Mouse (Mus musculus) left cerebral cortex, postnatal 25 days (tissue): ENCODE data around the gene Klrc1. TPM values are rescaled to one million over a fixed set of nuclear protein-coding genes. Genes with fewer than 3 reads are reported as not detected.
"Not testable (repeated sequence)": the region's sequence is repeated elsewhere in the genome, so short reads cannot be mapped to it uniquely, and the experiment has no call there.

Experiments used
- DNase-seq, 2 experiments: peaks; one replicate each; pipeline ENCODE4 v3.0.0; 2022; ENCODE audit warnings: low spot score in 2 of 2, mixed read lengths in 1 of 2
- intact Hi-C: fragments of 180-260 bp; cut with DNase I; formaldehyde crosslinking; loops from one replicate; pipeline ENCODE4 v1.15.1; 2025
- microRNA-seq, 2 experiments: library from miRNA; unstranded; fragments of <30 nt; microRNA quantifications; one replicate each; pipeline ENCODE4 v1.2.0; 2022
- total RNA-seq, 2 experiments: library from RNA; stranded (reverse); gene quantifications; 2 replicates each; pipeline ENCODE4 v1.2.3; 2021

Klrc1 gene
- not detected for total RNA-seq

- intact Hi-C loops = no loop called here
- DNase-seq = no peak
These were observed at the start of gene Klrc1 for GRCm38 (mm10) chr6:129678873-129679272. Gene Klrc1, minus strand, starts transcription at chr6:129678973.

- intact Hi-C loops = no loop called here
- no peak for DNase-seq
These were observed 48.5 kb upstream of the Klrc1 start for GRCm38 (mm10) chr6:129727237-129727636.

- DNase-seq = no peak
- intact Hi-C loops = no loop called here
These were observed 42.6 kb upstream of the Klrc1 start for GRCm38 (mm10) chr6:129721390-129721789.

- no peak for DNase-seq
- intact Hi-C loops = no loop called here
These were observed 41.7 kb upstream of the Klrc1 start for GRCm38 (mm10) chr6:129720487-129720886.

- no peak for DNase-seq
- intact Hi-C loops = no loop called here
These were observed 38.3 kb upstream of the Klrc1 start, which contains the start of gene Klri1 for GRCm38 (mm10) chr6:129717032-129717431. Gene Klri1, minus strand, starts transcription at chr6:129717132.

GRCm38 (mm10) chr6:129713566-129713965 lies 34.8 kb upstream of the Klrc1 start:
- intact Hi-C loops = no loop called here
- DNase-seq = no peak

- intact Hi-C loops, DNase-seq: not testable (repeated sequence)
These were observed 12.7 kb upstream of the Klrc1 start for GRCm38 (mm10) chr6:129691436-129691835.

GRCm38 (mm10) chr6:129680379-129680778 lies 1.6 kb upstream of the Klrc1 start:
- DNase-seq = no peak
- intact Hi-C loops = no loop called here

GRCm38 (mm10) chr6:129661301-129661700 lies 17.5 kb downstream of the Klrc1 start:
- intact Hi-C loops, DNase-seq: not testable (repeated sequence)

- intact Hi-C loops, DNase-seq: not testable (repeated sequence)
These were observed 18.2 kb downstream of the Klrc1 start, which contains the start of gene Klrc2 for GRCm38 (mm10) chr6:129660589-129660988. Gene Klrc2, minus strand, starts transcription at chr6:129660689.

GRCm38 (mm10) chr6:129644054-129644453 lies 34.7 kb downstream of the Klrc1 start:
- intact Hi-C loops, DNase-seq: not testable (repeated sequence)

GRCm38 (mm10) chr6:129643237-129643636 lies 35.5 kb downstream of the Klrc1 start, which contains the start of gene Klrc3:
Gene Klrc3, minus strand, starts transcription at chr6:129643337.
- intact Hi-C loops, DNase-seq: not testable (repeated sequence)

- intact Hi-C loops, DNase-seq: not testable (repeated sequence)
These were observed 47.7 kb downstream of the Klrc1 start for GRCm38 (mm10) chr6:129631046-129631445.

- DNase-seq = no peak
- intact Hi-C loops = no loop called here
These were observed 55.0 kb downstream of the Klrc1 start, which contains the start of gene Klrk1 for GRCm38 (mm10) chr6:129623735-129624134. Gene Klrk1, minus strand, starts transcription at chr6:129623864.

Small RNA genes within 50 kb of the gene (microRNA-seq; reads per million reads assigned to microRNA genes)
- 0 reads per million in 2 experiments for gene Mir680-1

Other genes with a start within 250 kb of the Klrc1 start
- gene Clec1a, start 227.0 kb downstream of the Klrc1 start, total RNA-seq = under 1 TPM; 0.66 to 0.85 TPM
- gene Olr1, start 171.8 kb downstream of the Klrc1 start, total RNA-seq = not detected
- not detected for gene Tmem52b, start 166.4 kb downstream of the Klrc1 start, total RNA-seq
- 100 to 1,000 TPM; 690 to 697 TPM for gene Gabarapl1, start 145.8 kb downstream of the Klrc1 start, total RNA-seq
- gene Klre1, start 101.1 kb downstream of the Klrc1 start, total RNA-seq = not detected
- not detected for gene Klrd1, start 87.2 kb downstream of the Klrc1 start, total RNA-seq
- gene Klrk1, start 55.1 kb downstream of the Klrc1 start, total RNA-seq = not detected
- gene Klrc3, start 35.6 kb downstream of the Klrc1 start, total RNA-seq = not detected
- not detected for gene Klrc2, start 18.3 kb downstream of the Klrc1 start, total RNA-seq
- gene Klri1, start 38.2 kb upstream of the Klrc1 start, total RNA-seq = not detected
- not detected for gene Klri2, start 61.5 kb upstream of the Klrc1 start, total RNA-seq
- gene Gm156, start 105.3 kb upstream of the Klrc1 start, total RNA-seq = not detected
- gene Gm17631, start 183.7 kb upstream of the Klrc1 start, total RNA-seq = not detected
- gene Klra17, start 197.7 kb upstream of the Klrc1 start, total RNA-seq = not detected
- not detected for gene Klra5, start 238.7 kb upstream of the Klrc1 start, total RNA-seq